Mouse (Mus musculus) brain, embryonic 14.5 days (tissue): ENCODE data around the gene Reg4. TPM values are rescaled to one million over a fixed set of nuclear protein-coding genes. Genes with fewer than 3 reads are reported as not detected.

Experiments
- DNase-seq: peaks from one replicate; pipeline ENCODE4 v3.0.0-alpha.2; 2011; ENCODE audit warnings: low read depth
- CTCF ChIP-seq: fragments of 200-500 bp; IDR thresholded peaks from 2 replicates; pipeline ENCODE4 v1.5.1; 2012; ENCODE audit warnings: inconsistent platforms, mild to moderate bottlenecking, moderate library complexity, borderline replicate concordance; ENCODE audit not compliant: insufficient read depth, insufficient read length; ENCODE audit errors: extremely low read depth
- POLR2A ChIP-seq: fragments of 200-500 bp; IDR thresholded peaks from 2 replicates; pipeline ENCODE4 v1.6.1; 2012; ENCODE audit warnings: mild to moderate bottlenecking, inconsistent platforms, borderline replicate concordance; ENCODE audit not compliant: poor library complexity, insufficient read depth, insufficient read length, severe bottlenecking; ENCODE audit errors: extremely low read depth
- polyA plus RNA-seq: library from polyadenylated mRNA; depleted of rRNA; stranded (reverse); fragments of >200 nt; gene quantifications from 2 replicates; pipeline ENCODE4 v1.2.3, GENCODE M21; 2012

Reg4 gene
- polyA plus RNA-seq, 1 experiment: not detected

- TF ChIP-seq POLR2A: no peak
- TF ChIP-seq CTCF: no peak
- no peak for DNase-seq
Observed at GRCm38 (mm10) chr3:98242458-98243037, 20.6 kb downstream of the Reg4 start.

- DNase-seq: no peak
- TF ChIP-seq CTCF: no peak
- TF ChIP-seq POLR2A: no peak
Observed at GRCm38 (mm10) chr3:98245892-98246291, 23.9 kb downstream of the Reg4 start.

GRCm38 (mm10) chr3:98246985-98247751 is 25.2 kb downstream of the Reg4 start:
- TF ChIP-seq CTCF (no peak), POLR2A (no peak)
- peak; percentile 23 for DNase-seq

- DNase-seq: no peak
- TF ChIP-seq CTCF: no peak
- TF ChIP-seq POLR2A: no peak
Observed at GRCm38 (mm10) chr3:98249378-98249777, 27.4 kb downstream of the Reg4 start.

GRCm38 (mm10) chr3:98249833-98250448 is 28.0 kb downstream of the Reg4 start:
- no peak for TF ChIP-seq CTCF
- no peak for DNase-seq

- TF ChIP-seq POLR2A (no peak), CTCF (no peak)
Observed at GRCm38 (mm10) chr3:98254059-98254458, 32.1 kb downstream of the Reg4 start.

GRCm38 (mm10) chr3:98254656-98255583 is 33.0 kb downstream of the Reg4 start:
- TF ChIP-seq CTCF (no peak), POLR2A (no peak)
- no peak for DNase-seq

More at GRCm38 (mm10) chr3:98254059-98254458, 32.1 kb downstream of the Reg4 start:
- DNase-seq: no peak

GRCm38 (mm10) chr3:98258723-98259122 is 36.8 kb downstream of the Reg4 start:
- TF ChIP-seq POLR2A: no peak
- no peak for TF ChIP-seq CTCF
- no peak for DNase-seq

GRCm38 (mm10) chr3:98259271-98259751 is 37.4 kb downstream of the Reg4 start:
- DNase-seq: no peak
- TF ChIP-seq CTCF (no peak), POLR2A (no peak)

- no peak for TF ChIP-seq POLR2A
- no peak for TF ChIP-seq CTCF
- DNase-seq: no peak
Observed at GRCm38 (mm10) chr3:98260534-98260933, 38.6 kb downstream of the Reg4 start.

- TF ChIP-seq POLR2A (no peak), CTCF (no peak)
- DNase-seq: no peak
Observed at GRCm38 (mm10) chr3:98261415-98261814, 39.5 kb downstream of the Reg4 start.

GRCm38 (mm10) chr3:98262133-98262532 is 40.2 kb downstream of the Reg4 start:
- no peak for DNase-seq
- TF ChIP-seq CTCF (no peak), POLR2A (no peak)
